Mouse (Mus musculus) embryonic facial prominence, embryonic 12.5 days (tissue): Measurements from ENCODE around the gene Wdr54. TPM values are rescaled to one million over a fixed set of nuclear protein-coding genes. Genes with fewer than 3 reads are reported as not detected.

Source experiments
- ATAC-seq: fragments of 200-750 bp; cut with Nextera tagmentation; 2 replicates; pipeline ENCODE4 v1.8.0; 2017; ENCODE audit not compliant: insufficient number of reproducible peaks, insufficient read depth, low FRiP score, low TSS enrichment
- H3K27ac ChIP-seq: fragments of 300-500 bp; sonication (generic); 2 replicates; pipeline ENCODE4 v1.5.1; 2016; ENCODE audit warnings: mild to moderate bottlenecking
- H3K27me3 ChIP-seq: fragments of 300-500 bp; sonication (generic); 2 replicates; pipeline ENCODE4 v1.6.1; 2016; ENCODE audit warnings: mild to moderate bottlenecking, moderate library complexity
- H3K36me3 ChIP-seq: fragments of 300-500 bp; sonication (generic); 2 replicates; pipeline ENCODE4 v1.6.1; 2016; ENCODE audit warnings: mild to moderate bottlenecking
- H3K4me1 ChIP-seq: fragments of 300-500 bp; sonication (generic); 2 replicates; pipeline ENCODE4 v1.6.1; 2016
- H3K4me2 ChIP-seq: fragments of 300-500 bp; sonication (generic); replicated peaks from 2 replicates; pipeline ENCODE4 v1.6.1; 2016; ENCODE audit warnings: mild to moderate bottlenecking, moderate library complexity
- H3K4me3 ChIP-seq: fragments of 300-500 bp; sonication (generic); 2 replicates; pipeline ENCODE4 v1.5.1; 2016; ENCODE audit warnings: mild to moderate bottlenecking
- H3K9ac ChIP-seq: fragments of 300-500 bp; sonication (generic); 2 replicates; pipeline ENCODE4 v1.6.1; 2016; ENCODE audit warnings: mild to moderate bottlenecking, moderate library complexity
- H3K9me3 ChIP-seq: fragments of 300-500 bp; sonication (generic); 2 replicates; pipeline ENCODE4 v1.6.1; 2016; ENCODE audit warnings: mild to moderate bottlenecking, moderate library complexity
- WGBS: fragments of 180-500 bp; shearing (Covaris S2); methylation state at CpG from one replicate; pipeline ENCODE4 v1.1.7; 2016; 5-methylcytosine and 5-hydroxymethylcytosine counted together
- polyA plus RNA-seq: library from polyadenylated mRNA; unstranded; fragments of >200 nt; fragmentation: Nextera tagmentation; extraction: Ambion mirVana; gene quantifications from 2 replicates; pipeline ENCODE4 v1.2.1, GENCODE M21; 2016

The Wdr54 gene
- polyA plus RNA-seq, 1 experiment from 2014 or later = 10.0 TPM

- peak within 1 kb of the TSS; percentile 96 for H3K9ac ChIP-seq
- H3K4me1 ChIP-seq = peaks cover 25% of the 10 kb centered on the region
- ATAC-seq = peak; percentile 76
- peak within 1 kb of the TSS; percentile 71 for H3K4me3 ChIP-seq
- peaks cover 33% of the 10 kb centered on the region for H3K36me3 ChIP-seq
- H3K27me3 ChIP-seq = no peaks in the 10 kb centered on the region
- no peaks in the 10 kb centered on the region for H3K9me3 ChIP-seq
- peak within 1 kb of the TSS; percentile 83 for H3K27ac ChIP-seq
- peak within 1 kb of the TSS; percentile 97 for H3K4me2 ChIP-seq
- under 1% methylated on average over 56 of the region's 58 CpGs for WGBS
Measured at GRCm38 (mm10) chr6:83115011-83115671, 41.1 kb downstream of the Wdr54 start, which contains the start of gene Mogs. Gene Mogs (plus strand): TSS chr6:83115496.

GRCm38 (mm10) chr6:83111510-83112136 lies 44.6 kb downstream of the Wdr54 start:
- H3K4me3 ChIP-seq = no peak overlapping the region
- H3K9ac ChIP-seq = no peak overlapping the region
- H3K4me2 ChIP-seq = no peak overlapping the region
- no peaks in the 10 kb centered on the region for H3K9me3 ChIP-seq
- no peak overlapping the region for H3K27ac ChIP-seq
- peaks cover under 1% of the 10 kb centered on the region; the same call in 1 of the 2 replicates for H3K36me3 ChIP-seq
- H3K4me1 ChIP-seq = peaks cover 31% of the 10 kb centered on the region
- no peaks in the 10 kb centered on the region for H3K27me3 ChIP-seq
- WGBS = 94% methylated on average over 4 of the region's 4 CpGs
- ATAC-seq = no peak

- Histone ChIP-seq H3K9me3 (no peaks in the 10 kb centered on the region), H3K4me1 (peaks cover 20% of the 10 kb centered on the region), H3K27me3 (no peaks in the 10 kb centered on the region), H3K27ac (peak within 1 kb of the TSS; percentile 67), H3K4me3 (peak within 1 kb of the TSS; percentile 63), H3K36me3 (peaks cover 7% of the 10 kb centered on the region; the same call in 1 of the 2 replicates), H3K9ac (peak within 1 kb of the TSS; percentile 71), H3K4me2 (peak within 1 kb of the TSS; percentile 76)
- ATAC-seq = peak; percentile 86
- WGBS = under 1% methylated on average over 76 of the region's 76 CpGs
Measured at GRCm38 (mm10) chr6:83108762-83109668, 47.2 kb downstream of the Wdr54 start, which contains the start of gene Mrpl53. Gene Mrpl53 (plus strand): TSS chr6:83109040.

- peak overlapping the region; percentile 76 for H3K4me2 ChIP-seq
- H3K9ac ChIP-seq = peak overlapping the region; percentile 71; the same call in 1 of the 2 replicates
- ATAC-seq = no peak
- whole genome bisulfite sequencing = 33% methylated on average over 13 of the region's 13 CpGs
- H3K27me3 ChIP-seq = peaks cover 7% of the 10 kb centered on the region; the same call in 1 of the 2 replicates
- peaks cover 26% of the 10 kb centered on the region for H3K4me1 ChIP-seq
- H3K36me3 ChIP-seq = peaks cover 7% of the 10 kb centered on the region; the same call in 1 of the 2 replicates
- no peaks in the 10 kb centered on the region for H3K9me3 ChIP-seq
- peak overlapping the region; percentile 63; the same call in 1 of the 2 replicates for H3K4me3 ChIP-seq
- H3K27ac ChIP-seq = peak overlapping the region; percentile 67; the same call in 1 of the 2 replicates
Measured at GRCm38 (mm10) chr6:83107566-83108400, 48.4 kb downstream of the Wdr54 start.

GRCm38 (mm10) chr6:83104158-83104557 lies 52.0 kb downstream of the Wdr54 start:
- Histone ChIP-seq H3K27me3 (peaks cover 7% of the 10 kb centered on the region; the same call in 1 of the 2 replicates), H3K9ac (no peak overlapping the region), H3K27ac (no peak overlapping the region), H3K4me3 (no peak overlapping the region), H3K4me1 (peaks cover 24% of the 10 kb centered on the region), H3K4me2 (no peak overlapping the region), H3K9me3 (no peaks in the 10 kb centered on the region), H3K36me3 (peaks cover 7% of the 10 kb centered on the region; the same call in 1 of the 2 replicates)
- no peak for ATAC-seq
- WGBS = 69% methylated on average over 4 of the region's 4 CpGs

GRCm38 (mm10) chr6:83103130-83103650 lies 53.0 kb downstream of the Wdr54 start:
- Histone ChIP-seq H3K9ac (peak overlapping the region; percentile 82; the same call in 1 of the 2 replicates), H3K36me3 (peaks cover 7% of the 10 kb centered on the region; the same call in 1 of the 2 replicates), H3K27me3 (peaks cover 7% of the 10 kb centered on the region; the same call in 1 of the 2 replicates), H3K4me3 (peak overlapping the region; percentile 50; the same call in 1 of the 2 replicates), H3K4me1 (peaks cover 19% of the 10 kb centered on the region), H3K4me2 (peak overlapping the region; percentile 97), H3K9me3 (no peaks in the 10 kb centered on the region), H3K27ac (no peak overlapping the region)
- ATAC-seq = no peak
- WGBS = 46% methylated on average over 11 of the region's 11 CpGs

GRCm38 (mm10) chr6:83101688-83102556 lies 54.3 kb downstream of the Wdr54 start:
- H3K36me3 ChIP-seq = peaks cover 7% of the 10 kb centered on the region; the same call in 1 of the 2 replicates
- peak; percentile 82 for ATAC-seq
- H3K4me2 ChIP-seq = peak overlapping the region; percentile 97
- H3K27me3 ChIP-seq = peaks cover 7% of the 10 kb centered on the region; the same call in 1 of the 2 replicates
- peak overlapping the region; percentile 56 for H3K27ac ChIP-seq
- peak overlapping the region; percentile 82 for H3K9ac ChIP-seq
- H3K9me3 ChIP-seq = no peaks in the 10 kb centered on the region
- peak overlapping the region; percentile 50 for H3K4me3 ChIP-seq
- peaks cover 12% of the 10 kb centered on the region for H3K4me1 ChIP-seq
- WGBS = 1% methylated on average over 72 of the region's 74 CpGs

GRCm38 (mm10) chr6:83101316-83101687 lies 54.9 kb downstream of the Wdr54 start, which contains the start of the genes Ccdc142 and Gm42688:
Gene Ccdc142 (plus strand): TSS chr6:83101601.
Gene Gm42688 (plus strand): TSS chr6:83101617.
- under 1% methylated on average over 25 of the region's 25 CpGs for WGBS
- Histone ChIP-seq H3K4me2 (peak within 1 kb of the TSS; percentile 97), H3K27me3 (peaks cover 9% of the 10 kb centered on the region; the same call in 1 of the 2 replicates), H3K9me3 (no peaks in the 10 kb centered on the region), H3K4me3 (peak within 1 kb of the TSS; percentile 50), H3K36me3 (peaks cover 7% of the 10 kb centered on the region; the same call in 1 of the 2 replicates), H3K9ac (peak within 1 kb of the TSS; percentile 82), H3K4me1 (peaks cover 12% of the 10 kb centered on the region), H3K27ac (peak within 1 kb of the TSS; percentile 56)
- ATAC-seq = peak; percentile 76
